Mouse (Mus musculus): ENCODE results near the gene Fbxo24.

The Fbxo24 gene

GRCm38 (mm10) chr5:137628498-137629305 lies at the start of gene Fbxo24, which contains the start of the genes Lrch4 and Gm20605:
Fbxo24 (minus strand) TSS chr5:137629002.
Lrch4 (plus strand) TSS chr5:137629121.
Gm20605 (plus strand) TSS chr5:137629175.
- DNase-seq (ENCODE audit: low spot score in 2 of 2): peak; percentile 100

GRCm38 (mm10) chr5:137677859-137678258 lies 49.1 kb upstream of the Fbxo24 start:
- DNase-seq (ENCODE audit: low spot score in 2 of 2): no peak

GRCm38 (mm10) chr5:137674786-137675185 lies 46.0 kb upstream of the Fbxo24 start:
- no peak for DNase-seq (ENCODE audit: low spot score in 2 of 2)

GRCm38 (mm10) chr5:137673015-137673414 lies 44.2 kb upstream of the Fbxo24 start:
- no peak for DNase-seq (ENCODE audit: low spot score in 2 of 2)

- DNase-seq (ENCODE audit: low spot score in 2 of 2): no peak
Measured at GRCm38 (mm10) chr5:137672361-137672760, 43.6 kb upstream of the Fbxo24 start.

GRCm38 (mm10) chr5:137671443-137672240 lies 42.8 kb upstream of the Fbxo24 start:
- DNase-seq (ENCODE audit: low spot score in 2 of 2): peak; percentile 88 to 90

GRCm38 (mm10) chr5:137670240-137670639 lies 41.4 kb upstream of the Fbxo24 start:
- no peak for DNase-seq (ENCODE audit: low spot score in 2 of 2)

GRCm38 (mm10) chr5:137668971-137669370 lies 40.2 kb upstream of the Fbxo24 start:
- DNase-seq (ENCODE audit: low spot score in 2 of 2): peak; percentile 55 to 69

- DNase-seq (ENCODE audit: low spot score in 2 of 2): no peak
Measured at GRCm38 (mm10) chr5:137663057-137663456, 34.3 kb upstream of the Fbxo24 start.

- peak; percentile 90 to 93 for DNase-seq (ENCODE audit: low spot score in 2 of 2)
Measured at GRCm38 (mm10) chr5:137660064-137660688, 31.4 kb upstream of the Fbxo24 start.

GRCm38 (mm10) chr5:137656977-137657376 lies 28.2 kb upstream of the Fbxo24 start:
- peak; percentile 76 to 81 for DNase-seq (ENCODE audit: low spot score in 2 of 2)

GRCm38 (mm10) chr5:137654746-137655145 lies 25.9 kb upstream of the Fbxo24 start:
- no peak for DNase-seq (ENCODE audit: low spot score in 2 of 2)

- DNase-seq (ENCODE audit: low spot score in 2 of 2): no peak
Measured at GRCm38 (mm10) chr5:137653366-137653765, 24.6 kb upstream of the Fbxo24 start.

- peak; percentile 64 to 68 for DNase-seq (ENCODE audit: low spot score in 2 of 2)
Measured at GRCm38 (mm10) chr5:137652474-137652873, 23.7 kb upstream of the Fbxo24 start.

GRCm38 (mm10) chr5:137649669-137650571 lies 21.1 kb upstream of the Fbxo24 start:
- DNase-seq (ENCODE audit: low spot score in 2 of 2): peak in 1 of 2 experiments; percentile 45

- DNase-seq (ENCODE audit: low spot score in 2 of 2): no peak
Measured at GRCm38 (mm10) chr5:137649251-137649650, 20.4 kb upstream of the Fbxo24 start.

GRCm38 (mm10) chr5:137647827-137648601 lies 19.2 kb upstream of the Fbxo24 start:
- no peak for DNase-seq (ENCODE audit: low spot score in 2 of 2)

GRCm38 (mm10) chr5:137645652-137646091 lies 16.9 kb upstream of the Fbxo24 start, which contains the start of gene Irs3:
Irs3 (minus strand) TSS chr5:137645714.
- DNase-seq (ENCODE audit: low spot score in 2 of 2): peak; percentile 52

GRCm38 (mm10) chr5:137645091-137645651 lies 16.4 kb upstream of the Fbxo24 start:
- DNase-seq (ENCODE audit: low spot score in 2 of 2): no peak

- no peak for DNase-seq (ENCODE audit: low spot score in 2 of 2)
Measured at GRCm38 (mm10) chr5:137644484-137644883, 15.7 kb upstream of the Fbxo24 start.

Measured in heart, adult 9 months (tissue).